Mouse (Mus musculus): Measurements from ENCODE around the gene Kcnt1.
"Not testable (repeated sequence)": the region's sequence is repeated elsewhere in the genome, so short reads cannot be mapped to it uniquely, and the experiment has no call there.

The Kcnt1 gene

GRCm38 (mm10) chr2:25863337-25864131 is at the start of gene Kcnt1:
Kcnt1 (plus strand) TSS chr2:25863734.
- peak; percentile 82 for DNase-seq (ENCODE audit: low read depth, low spot score)

GRCm38 (mm10) chr2:25815748-25816147 is 47.8 kb upstream of the Kcnt1 start, which contains the start of gene Glt6d1:
Glt6d1 (minus strand) TSS chr2:25815848.
- not testable (repeated sequence) for DNase-seq (ENCODE audit: low read depth, low spot score)

GRCm38 (mm10) chr2:25822806-25823205 is 40.7 kb upstream of the Kcnt1 start, which contains the start of gene Lcn9:
Lcn9 (plus strand) TSS chr2:25823153.
- DNase-seq (ENCODE audit: low read depth, low spot score), result peak; percentile 77

- DNase-seq (ENCODE audit: low read depth, low spot score), result no peak
These were observed 38.8 kb upstream of the Kcnt1 start for GRCm38 (mm10) chr2:25824751-25825150.

- no peak for DNase-seq (ENCODE audit: low read depth, low spot score)
These were observed 35.1 kb upstream of the Kcnt1 start for GRCm38 (mm10) chr2:25828344-25828947.

- no peak for DNase-seq (ENCODE audit: low read depth, low spot score)
These were observed 32.7 kb upstream of the Kcnt1 start for GRCm38 (mm10) chr2:25830786-25831185.

GRCm38 (mm10) chr2:25836291-25836690 is 27.2 kb upstream of the Kcnt1 start:
- peak; percentile 87 for DNase-seq (ENCODE audit: low read depth, low spot score)

- peak; percentile 89 for DNase-seq (ENCODE audit: low read depth, low spot score)
These were observed 21.4 kb upstream of the Kcnt1 start for GRCm38 (mm10) chr2:25842161-25842560.

GRCm38 (mm10) chr2:25842758-25843157 is 20.8 kb upstream of the Kcnt1 start:
- peak; percentile 43 for DNase-seq (ENCODE audit: low read depth, low spot score)

GRCm38 (mm10) chr2:25844097-25844496 is 19.4 kb upstream of the Kcnt1 start:
- peak; percentile 36 for DNase-seq (ENCODE audit: low read depth, low spot score)

- no peak for DNase-seq (ENCODE audit: low read depth, low spot score)
These were observed 17.0 kb upstream of the Kcnt1 start for GRCm38 (mm10) chr2:25846516-25846915.

- DNase-seq (ENCODE audit: low read depth, low spot score), result no peak
These were observed 16.3 kb upstream of the Kcnt1 start, which contains the start of gene Sohlh1 for GRCm38 (mm10) chr2:25847226-25847625. Sohlh1 (minus strand) TSS chr2:25847248.

- peak; percentile 56 for DNase-seq (ENCODE audit: low read depth, low spot score)
These were observed 13.2 kb upstream of the Kcnt1 start for GRCm38 (mm10) chr2:25850330-25850729.

- peak; percentile 66 for DNase-seq (ENCODE audit: low read depth, low spot score)
These were observed 10.9 kb upstream of the Kcnt1 start for GRCm38 (mm10) chr2:25852626-25853025.

GRCm38 (mm10) chr2:25853998-25854397 is 9.5 kb upstream of the Kcnt1 start:
- no peak for DNase-seq (ENCODE audit: low read depth, low spot score)

- DNase-seq (ENCODE audit: low read depth, low spot score), result no peak
These were observed 3.6 kb upstream of the Kcnt1 start for GRCm38 (mm10) chr2:25859891-25860290.

- peak; percentile 38 for DNase-seq (ENCODE audit: low read depth, low spot score)
These were observed 1.5 kb upstream of the Kcnt1 start for GRCm38 (mm10) chr2:25862038-25862437.

- peak; percentile 48 for DNase-seq (ENCODE audit: low read depth, low spot score)
These were observed 751 bp upstream of the Kcnt1 start for GRCm38 (mm10) chr2:25862696-25863270.

GRCm38 (mm10) chr2:25864230-25864629 is 696 bp downstream of the Kcnt1 start:
- DNase-seq (ENCODE audit: low read depth, low spot score), result peak; percentile 36

- peak; percentile 91 for DNase-seq (ENCODE audit: low read depth, low spot score)
These were observed 1.9 kb downstream of the Kcnt1 start for GRCm38 (mm10) chr2:25865412-25865811.

- peak; percentile 81 for DNase-seq (ENCODE audit: low read depth, low spot score)
These were observed 3.1 kb downstream of the Kcnt1 start for GRCm38 (mm10) chr2:25866656-25867055.

- peak; percentile 53 for DNase-seq (ENCODE audit: low read depth, low spot score)
These were observed 13.8 kb downstream of the Kcnt1 start for GRCm38 (mm10) chr2:25877250-25877735.

All from brain, adult 2 months (tissue).